Mouse (Mus musculus) bone marrow, adult 2 months (tissue): Measurements from ENCODE around the gene Ipp.

Experiments
- CTCF ChIP-seq: fragments of 200-500 bp; IDR thresholded peaks from 2 replicates; pipeline ENCODE4 v1.5.1; 2011; ENCODE audit warnings: low read length, control low read depth; ENCODE audit not compliant: control insufficient read depth, insufficient read depth
- POLR2A ChIP-seq: fragments of 200-500 bp; IDR thresholded peaks from 2 replicates; pipeline ENCODE4 v1.6.1; 2011; ENCODE audit warnings: low read depth, mild to moderate bottlenecking, control low read depth, low read length, borderline replicate concordance; ENCODE audit not compliant: control insufficient read depth

GRCm38 (mm10) chr4:116537737-116538136 lies 30.4 kb downstream of the Ipp start:
- TF ChIP-seq POLR2A (no peak), CTCF (no peak)
